Mouse (Mus musculus): ENCODE data around the gene Paox.

Paox gene

GRCm38 (mm10) chr7:140115583-140116328, at the start of gene Paox:
Paox (plus strand) TSS chr7:140115799.
- DNase-seq, result no peak

GRCm38 (mm10) chr7:140067397-140067796, 48.2 kb upstream of the Paox start:
- DNase-seq, result no peak

- no peak for DNase-seq
Observed at GRCm38 (mm10) chr7:140070042-140070711, 45.4 kb upstream of the Paox start.

- DNase-seq, result no peak
Observed at GRCm38 (mm10) chr7:140077698-140078097, 37.9 kb upstream of the Paox start.

GRCm38 (mm10) chr7:140078711-140079110, 36.9 kb upstream of the Paox start:
- peak; percentile 27 to 58 for DNase-seq

GRCm38 (mm10) chr7:140080503-140081156, 35.0 kb upstream of the Paox start:
- DNase-seq, result no peak

- no peak for DNase-seq
Observed at GRCm38 (mm10) chr7:140081408-140082241, 34.0 kb upstream of the Paox start.

GRCm38 (mm10) chr7:140082242-140082678, 33.3 kb upstream of the Paox start, which contains the start of gene Caly:
Caly (minus strand) TSS chr7:140082548.
- no peak for DNase-seq

GRCm38 (mm10) chr7:140090601-140091000, 25.0 kb upstream of the Paox start:
- no peak for DNase-seq

- DNase-seq, result no peak
Observed at GRCm38 (mm10) chr7:140092924-140093528, 22.6 kb upstream of the Paox start, which contains the start of gene Prap1. Prap1 (plus strand) TSS chr7:140093395.

- DNase-seq, result no peak
Observed at GRCm38 (mm10) chr7:140094954-140095353, 20.6 kb upstream of the Paox start.

GRCm38 (mm10) chr7:140095556-140095955, 20.0 kb upstream of the Paox start:
- DNase-seq, result no peak

- DNase-seq, result no peak
Observed at GRCm38 (mm10) chr7:140096055-140096454, 19.5 kb upstream of the Paox start.

- no peak for DNase-seq
Observed at GRCm38 (mm10) chr7:140098466-140098865, 17.1 kb upstream of the Paox start.

GRCm38 (mm10) chr7:140101498-140101897, 14.1 kb upstream of the Paox start:
- no peak for DNase-seq

- peak; percentile 67 to 78 for DNase-seq
Observed at GRCm38 (mm10) chr7:140101993-140102860, 13.4 kb upstream of the Paox start, which contains the start of gene Fuom. Fuom (minus strand) TSS chr7:140102441.

- no peak for DNase-seq
Observed at GRCm38 (mm10) chr7:140104009-140104408, 11.6 kb upstream of the Paox start.

- no peak for DNase-seq
Observed at GRCm38 (mm10) chr7:140111943-140112342, 3.7 kb upstream of the Paox start.

GRCm38 (mm10) chr7:140116329-140117054, 893 bp downstream of the Paox start, which contains the start of gene Echs1:
Echs1 (minus strand) TSS chr7:140116476.
- DNase-seq, result peak; percentile 82 to 90

GRCm38 (mm10) chr7:140120484-140120883, 4.9 kb downstream of the Paox start:
- no peak for DNase-seq
